Comparison of ENCODE assay signal across 16 mouse cellular contexts in the genomic region with DNA sequence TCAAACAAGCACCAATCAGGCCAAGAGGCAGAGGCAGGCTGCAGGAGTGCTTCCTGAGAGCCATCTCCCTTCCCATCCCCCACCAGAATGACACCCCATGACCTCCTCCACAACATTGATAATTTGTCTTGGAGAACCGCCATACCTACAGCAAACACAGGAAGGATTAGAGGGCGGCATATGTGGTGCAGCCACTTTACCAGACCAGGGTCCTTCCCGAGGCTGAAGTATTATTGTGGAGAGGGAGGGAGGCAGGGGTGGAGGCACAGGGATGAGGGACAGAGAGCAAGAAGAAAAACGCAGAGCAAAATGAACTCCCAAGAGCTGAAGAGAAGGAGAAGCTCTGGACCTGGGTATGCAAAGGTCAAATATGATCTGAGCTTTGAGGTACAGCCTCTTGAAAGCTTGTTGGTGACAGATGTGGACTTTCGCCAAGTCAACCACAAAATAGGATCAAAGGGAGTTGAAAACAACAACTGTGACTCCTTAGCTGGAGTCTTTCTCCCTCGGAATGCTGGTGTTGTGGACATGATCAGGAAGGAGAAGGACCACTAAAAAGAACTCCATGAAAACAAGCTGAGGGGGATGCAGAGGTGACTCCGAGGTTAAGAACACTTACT. TPM values are rescaled to one million over a fixed set of nuclear protein-coding genes. Genes with fewer than 3 reads are reported as not detected.
DNase-seq lines count a peak whose midpoint lies in the region; ATAC-seq and TF ChIP-seq lines count a peak whose summit lies in the region.
"Had no signal": no experiment of that assay in that cellular context is flagged by ENCODE, and none has a peak within 500 bp of the region (broad histone marks: within the 10 kb centered on the region; RNA-seq: fewer than 3 reads in every experiment).

No protein-coding gene starts in this region.

- no peak for DNase-seq in hindbrain, embryonic 10.5 days (ENCODE audit: low spot score)
- DNase-seq in hindbrain, embryonic 11.5 days (ENCODE audit: low spot score) = no peak
- no peak for DNase-seq in midbrain, embryonic 11.5 days (ENCODE audit: low spot score, missing footprints)
- peak; percentile 47 for DNase-seq in hindbrain, embryonic 14.5 days (ENCODE audit: low spot score)
- DNase-seq in stomach, postnatal 0 days (ENCODE audit: low spot score) = no peak
- DNase-seq in thymus, postnatal 36 days = no peak
- DNase-seq in cerebellum, postnatal 14 days = no peak
- DNase-seq: cerebellum, adult 8-10 months; gastrocnemius, postnatal 10 days; heart, adult 18-20 months; spleen, adult 18-20 months had no signal

- peak overlapping the region; percentile 82 for H3K27ac ChIP-seq in hindbrain, embryonic 10.5 days
- H3K27ac ChIP-seq in hindbrain, embryonic 11.5 days (ENCODE audit: low read depth, low read length) = no peak overlapping the region
- H3K27ac ChIP-seq in midbrain, embryonic 13.5 days = 0 out of 2 replicates have a peak overlapping the region, but pooled peaks have one; percentile 20
- H3K27ac ChIP-seq in midbrain, embryonic 11.5 days (ENCODE audit: low read depth, low read length) = no peak overlapping the region
- H3K27ac ChIP-seq in hindbrain, embryonic 14.5 days = 0 out of 2 replicates have a peak overlapping the region, but pooled peaks have one; percentile 38
- H3K27ac ChIP-seq in stomach, postnatal 0 days (replicated peaks) = no peak overlapping the region
- H3K27ac ChIP-seq: heart, embryonic 15.5 days; limb, embryonic 15.5 days; lung, embryonic 15.5 days had no signal

- H3K27me3 ChIP-seq in hindbrain, embryonic 10.5 days (ENCODE audit: insufficient read depth, poor library complexity, severe bottlenecking) = no peaks in the 10 kb centered on the region; the same call in 1 of the 2 replicates
- H3K27me3 ChIP-seq in hindbrain, embryonic 11.5 days (ENCODE audit: control insufficient read depth, insufficient read depth, low read length) = no peaks in the 10 kb centered on the region
- no peaks in the 10 kb centered on the region for H3K27me3 ChIP-seq in midbrain, embryonic 13.5 days
- H3K27me3 ChIP-seq in midbrain, embryonic 11.5 days (ENCODE audit: control insufficient read depth, insufficient read depth, low read length) = no peaks in the 10 kb centered on the region
- H3K27me3 ChIP-seq in hindbrain, embryonic 14.5 days (ENCODE audit: control insufficient read depth, insufficient read depth, low read length) = no peaks in the 10 kb centered on the region
- no peaks in the 10 kb centered on the region for H3K27me3 ChIP-seq in stomach, postnatal 0 days (ENCODE audit: control insufficient read depth, insufficient read depth, low read length)
- H3K27me3 ChIP-seq: limb, embryonic 15.5 days; lung, embryonic 15.5 days; megakaryocyte, embryonic 14.5 days had no signal

- no peak overlapping the region for H3K4me3 ChIP-seq in hindbrain, embryonic 10.5 days
- H3K4me3 ChIP-seq in hindbrain, embryonic 11.5 days (ENCODE audit: low read depth, low read length) = no peak overlapping the region
- H3K4me3 ChIP-seq in midbrain, embryonic 13.5 days (replicated peaks) = no peak overlapping the region
- H3K4me3 ChIP-seq in midbrain, embryonic 11.5 days (ENCODE audit: low read depth, low read length) = no peak overlapping the region
- H3K4me3 ChIP-seq in hindbrain, embryonic 14.5 days (replicated peaks; ENCODE audit: low read length) = no peak overlapping the region
- H3K4me3 ChIP-seq in stomach, postnatal 0 days (ENCODE audit: low read depth, low read length) = no peak overlapping the region
- H3K4me3 ChIP-seq: heart, embryonic 15.5 days; limb, embryonic 15.5 days; lung, embryonic 15.5 days; megakaryocyte, embryonic 14.5 days had no signal

- H3K4me2 ChIP-seq in hindbrain, embryonic 11.5 days (replicated peaks; ENCODE audit: low read depth, low read length) = no peak overlapping the region
- no peak overlapping the region for H3K4me2 ChIP-seq in midbrain, embryonic 13.5 days (replicated peaks)
- H3K4me2 ChIP-seq in midbrain, embryonic 11.5 days = no peak overlapping the region
- no peak overlapping the region for H3K4me2 ChIP-seq in hindbrain, embryonic 14.5 days (replicated peaks)
- H3K4me2 ChIP-seq in stomach, postnatal 0 days (replicated peaks; ENCODE audit: low read depth) = no peak overlapping the region
- H3K4me2 ChIP-seq: heart, embryonic 15.5 days; limb, embryonic 15.5 days; lung, embryonic 15.5 days had no signal

- TF ChIP-seq CTCF in stomach, postnatal 0 days (IDR thresholded peaks at IDR 0.05; ENCODE audit: low read depth) = no peak

- peaks cover 32% of the 10 kb centered on the region for H3K4me1 ChIP-seq in hindbrain, embryonic 10.5 days (replicated peaks)
- no peaks in the 10 kb centered on the region for H3K4me1 ChIP-seq in hindbrain, embryonic 11.5 days (replicated peaks; ENCODE audit: control insufficient read depth, insufficient read depth, low read length)
- H3K4me1 ChIP-seq in midbrain, embryonic 13.5 days (replicated peaks) = peaks cover 22% of the 10 kb centered on the region
- H3K4me1 ChIP-seq in midbrain, embryonic 11.5 days (ENCODE audit: control insufficient read depth, insufficient read depth, low read length) = peaks cover 4% of the 10 kb centered on the region; the same call in 1 of the 2 replicates
- H3K4me1 ChIP-seq in hindbrain, embryonic 14.5 days (replicated peaks; ENCODE audit: control insufficient read depth, insufficient read depth, low read length) = 0 out of 2 replicates have a peak, but pooled peaks cover 4% of the 10 kb centered on the region
- no peaks in the 10 kb centered on the region for H3K4me1 ChIP-seq in stomach, postnatal 0 days (replicated peaks; ENCODE audit: control insufficient read depth, insufficient read depth)
- H3K4me1 ChIP-seq: megakaryocyte, embryonic 14.5 days had no signal

- H3K36me3 ChIP-seq in hindbrain, embryonic 10.5 days = no peaks in the 10 kb centered on the region
- no peaks in the 10 kb centered on the region for H3K36me3 ChIP-seq in hindbrain, embryonic 11.5 days (ENCODE audit: control insufficient read depth, insufficient read depth, low read length)
- H3K36me3 ChIP-seq in midbrain, embryonic 13.5 days = no peaks in the 10 kb centered on the region
- H3K36me3 ChIP-seq in midbrain, embryonic 11.5 days (ENCODE audit: control insufficient read depth, insufficient read depth, low read length) = no peaks in the 10 kb centered on the region
- H3K36me3 ChIP-seq in hindbrain, embryonic 14.5 days (replicated peaks; ENCODE audit: control insufficient read depth, insufficient read depth) = no peaks in the 10 kb centered on the region
- no peaks in the 10 kb centered on the region for H3K36me3 ChIP-seq in stomach, postnatal 0 days (ENCODE audit: control insufficient read depth, insufficient read depth, low read length)
- H3K36me3 ChIP-seq: heart, embryonic 15.5 days; limb, embryonic 15.5 days; lung, embryonic 15.5 days had no signal

- H3K9me3 ChIP-seq in hindbrain, embryonic 10.5 days = no peaks in the 10 kb centered on the region
- no peaks in the 10 kb centered on the region for H3K9me3 ChIP-seq in hindbrain, embryonic 11.5 days (ENCODE audit: control insufficient read depth, low read length)
- H3K9me3 ChIP-seq in midbrain, embryonic 13.5 days = no peaks in the 10 kb centered on the region
- H3K9me3 ChIP-seq in midbrain, embryonic 11.5 days (ENCODE audit: control insufficient read depth, low read length) = no peaks in the 10 kb centered on the region
- no peaks in the 10 kb centered on the region for H3K9me3 ChIP-seq in hindbrain, embryonic 14.5 days (ENCODE audit: control insufficient read depth, low read length)
- no peaks in the 10 kb centered on the region for H3K9me3 ChIP-seq in stomach, postnatal 0 days (ENCODE audit: control insufficient read depth, low read length)
- H3K9me3 ChIP-seq: heart, embryonic 15.5 days; limb, embryonic 15.5 days; lung, embryonic 15.5 days had no signal

- WGBS in hindbrain, embryonic 10.5 days = 49% methylated on average over 7 of the region's 7 CpGs
- 46% methylated on average over 7 of the region's 7 CpGs for WGBS in hindbrain, embryonic 11.5 days
- WGBS in midbrain, embryonic 13.5 days = 61% methylated on average over 7 of the region's 7 CpGs
- 67% methylated on average over 7 of the region's 7 CpGs for WGBS in midbrain, embryonic 11.5 days
- WGBS in hindbrain, embryonic 14.5 days = 48% methylated on average over 7 of the region's 7 CpGs
- 39% methylated on average over 7 of the region's 7 CpGs for WGBS in stomach, postnatal 0 days

- no peak for ATAC-seq in hindbrain, embryonic 11.5 days (ENCODE audit: low FRiP score)
- no peak for ATAC-seq in midbrain, embryonic 13.5 days
- ATAC-seq in midbrain, embryonic 11.5 days (ENCODE audit: low FRiP score) = no peak
- ATAC-seq in hindbrain, embryonic 14.5 days (ENCODE audit: low FRiP score) = no peak
- peak; percentile 54; the same call in 1 of the 2 replicates for ATAC-seq in stomach, postnatal 0 days (ENCODE audit: low FRiP score, low TSS enrichment)

- no peak for TF ChIP-seq EP300 in stomach, postnatal 0 days (optimal IDR thresholded peaks at IDR 0.05)

- no peak overlapping the region for H3K9ac ChIP-seq in hindbrain, embryonic 11.5 days (ENCODE audit: low read depth, low read length)
- no peak overlapping the region for H3K9ac ChIP-seq in midbrain, embryonic 13.5 days (replicated peaks)
- H3K9ac ChIP-seq in midbrain, embryonic 11.5 days (ENCODE audit: low read length) = no peak overlapping the region
- no peak overlapping the region for H3K9ac ChIP-seq in hindbrain, embryonic 14.5 days
- H3K9ac ChIP-seq in stomach, postnatal 0 days (ENCODE audit: low read length) = no peak overlapping the region
- H3K9ac ChIP-seq: heart, embryonic 15.5 days; limb, embryonic 15.5 days; lung, embryonic 15.5 days had no signal

RNA-seq across cellular contexts. Expression of a gene that starts 36.7 kb away (rescaled TPM):
- polyA plus RNA-seq in hindbrain, embryonic 10.5 days (2016; fragmentation: Nextera tagmentation; extraction: Ambion mirVana) = 91.5 and 138 TPM in 2 replicates
- 127 and 137 TPM in 2 replicates for polyA plus RNA-seq in hindbrain, embryonic 11.5 days (2014; fragmentation: Nextera tagmentation; extraction: Ambion mirVana)
- polyA plus RNA-seq in midbrain, embryonic 13.5 days (2015; fragmentation: Nextera tagmentation; extraction: Ambion mirVana) = 71.5 and 83.9 TPM in 2 replicates
- polyA plus RNA-seq in midbrain, embryonic 11.5 days (2014; fragmentation: Nextera tagmentation; extraction: Ambion mirVana) = 106 and 107 TPM in 2 replicates
- polyA plus RNA-seq in hindbrain, embryonic 14.5 days (2014; fragmentation: Nextera tagmentation; extraction: Ambion mirVana) = 44.2 and 49.0 TPM in 2 replicates
- polyA plus RNA-seq in stomach, postnatal 0 days (2015; fragmentation: Nextera tagmentation; extraction: Ambion mirVana) = 26.7 and 27.0 TPM in 2 replicates

Comparison
In these comparisons a context has a peak if more than half of its experiments do, and no peak if none do; other contexts are left out.
1. H3K27ac ChIP-seq: peak in hindbrain, embryonic 10.5 days (single experiment), midbrain, embryonic 13.5 days (single experiment) and hindbrain, embryonic 14.5 days (single experiment); none in hindbrain, embryonic 11.5 days (single experiment), midbrain, embryonic 11.5 days (single experiment) and stomach, postnatal 0 days (single experiment).